Mouse (Mus musculus) frontal cortex, postnatal 36 days (tissue): Measurements from ENCODE around the gene Scrn1.

Experiments used
- DNase-seq, 2 experiments: peaks; one replicate each; pipeline ENCODE4 v3.0.0; 2022; ENCODE audit warnings: low spot score in 2 of 2

The Scrn1 gene

DNA sequence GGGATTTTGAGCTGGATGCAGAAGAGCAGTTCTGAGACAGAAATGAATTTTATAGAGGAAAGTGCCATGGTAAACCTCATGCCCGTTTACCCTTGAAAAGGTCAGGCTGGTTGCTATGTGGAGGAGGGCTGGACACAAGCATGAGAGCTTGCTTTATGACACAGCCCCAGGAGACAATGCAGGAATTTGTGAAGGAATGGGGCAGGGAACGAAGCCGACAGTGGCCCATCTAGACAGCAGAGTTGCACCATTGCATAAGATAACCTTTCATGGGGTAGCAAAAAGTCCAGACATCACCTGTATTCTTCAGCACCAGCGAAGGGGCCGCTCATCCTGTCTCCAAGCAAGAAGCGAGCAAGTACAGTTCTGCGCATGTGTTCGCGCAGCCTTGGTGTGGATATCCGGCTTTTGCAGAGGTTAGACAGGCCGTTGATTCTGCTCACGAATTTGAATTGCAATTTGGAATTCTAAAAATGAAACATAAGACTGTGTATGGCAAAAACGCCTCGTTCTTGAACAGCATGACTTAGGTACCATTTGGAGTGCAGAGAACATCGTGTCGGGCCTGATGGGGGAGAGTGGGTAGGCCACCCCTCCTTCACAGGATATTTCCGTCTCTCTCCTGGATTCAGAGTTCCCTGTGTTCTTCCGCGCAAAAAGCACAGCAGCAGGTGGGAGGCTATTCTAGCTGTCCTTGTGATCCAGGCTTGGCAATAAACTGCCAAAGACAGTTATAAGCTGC, 90.2 kb downstream of the Scrn1 start:
- DNase-seq: peak; percentile 74 to 75

DNA sequence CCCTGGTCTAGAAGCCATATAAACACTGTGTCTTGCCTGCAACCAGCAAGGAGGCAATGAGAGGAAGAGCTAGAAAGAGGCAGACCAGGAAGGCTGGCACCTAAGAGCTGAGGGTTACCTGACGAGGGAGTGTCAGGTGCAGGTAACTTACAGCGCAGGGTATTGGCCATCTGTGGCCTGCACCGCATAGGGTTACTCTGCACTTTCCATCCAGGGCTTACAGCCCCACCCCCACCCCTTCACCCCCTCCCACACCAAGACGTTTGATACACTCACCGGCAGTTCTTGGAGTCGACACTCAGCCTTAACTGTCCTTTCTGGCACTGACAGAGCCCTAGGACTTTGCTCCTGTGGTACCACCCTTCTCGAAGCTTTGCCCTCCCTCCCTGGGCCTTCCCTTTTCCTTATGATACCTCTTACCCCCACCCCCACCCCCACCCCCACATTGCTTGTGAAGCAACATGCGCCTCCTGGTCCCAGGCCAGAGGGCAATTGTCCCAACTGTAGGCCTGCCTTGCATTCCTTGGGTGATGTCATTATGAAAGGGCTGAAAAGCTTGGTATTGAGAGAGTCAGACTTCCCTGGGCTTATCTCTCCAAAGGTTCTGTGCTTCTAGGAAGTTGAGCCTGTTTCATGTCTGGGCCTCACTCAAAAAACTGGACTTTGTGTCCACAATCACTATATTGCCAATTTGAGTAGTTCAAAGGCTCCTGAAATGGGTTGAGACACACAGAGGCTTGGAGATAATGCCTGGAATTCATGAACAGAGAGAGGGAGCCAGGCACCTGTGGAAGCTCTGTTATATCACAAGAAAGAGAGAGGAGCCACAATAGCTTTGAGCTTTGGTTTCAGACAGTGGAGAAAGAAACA, 93.2 kb downstream of the Scrn1 start:
- DNase-seq: no peak

DNA sequence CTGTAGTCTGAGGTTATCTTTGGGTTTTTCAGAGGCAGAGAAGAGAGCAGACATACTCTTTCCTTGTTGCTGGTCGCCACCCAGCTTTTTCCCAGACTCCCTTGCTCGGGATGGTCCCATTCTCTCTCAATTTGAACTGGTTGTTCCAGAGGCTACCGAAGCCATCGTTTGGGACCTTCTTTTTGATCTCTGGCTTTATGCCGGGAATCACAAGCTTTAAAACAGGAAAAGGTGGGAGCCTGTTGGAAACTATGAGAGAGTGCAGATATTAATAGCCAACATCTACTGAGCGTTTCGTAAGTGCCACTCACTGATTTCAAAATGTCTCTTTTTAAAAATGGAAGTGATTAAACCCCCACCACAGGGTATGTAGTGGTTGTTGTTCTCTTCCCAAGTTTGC, 94.4 kb downstream of the Scrn1 start:
- DNase-seq: no peak

DNA sequence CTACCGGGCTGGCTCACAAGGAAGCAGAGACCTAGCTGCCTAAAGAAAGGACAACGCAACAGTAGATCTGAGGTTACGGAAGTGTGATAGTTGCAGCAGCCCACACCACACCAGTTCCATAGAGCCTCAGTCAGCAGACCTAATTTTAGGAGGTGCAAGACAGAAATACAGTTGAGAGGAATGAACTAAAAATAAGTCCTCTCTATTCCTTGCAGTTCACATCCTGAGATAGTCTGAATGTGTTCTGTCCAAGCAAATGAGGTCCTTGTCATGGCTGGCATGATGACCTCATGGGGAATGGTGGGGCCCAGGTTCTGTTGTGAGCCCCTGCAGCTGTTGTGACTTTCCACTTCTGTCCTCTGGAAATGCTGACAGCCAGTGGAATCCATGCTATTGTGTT, 98.9 kb downstream of the Scrn1 start:
- DNase-seq: no peak

DNA sequence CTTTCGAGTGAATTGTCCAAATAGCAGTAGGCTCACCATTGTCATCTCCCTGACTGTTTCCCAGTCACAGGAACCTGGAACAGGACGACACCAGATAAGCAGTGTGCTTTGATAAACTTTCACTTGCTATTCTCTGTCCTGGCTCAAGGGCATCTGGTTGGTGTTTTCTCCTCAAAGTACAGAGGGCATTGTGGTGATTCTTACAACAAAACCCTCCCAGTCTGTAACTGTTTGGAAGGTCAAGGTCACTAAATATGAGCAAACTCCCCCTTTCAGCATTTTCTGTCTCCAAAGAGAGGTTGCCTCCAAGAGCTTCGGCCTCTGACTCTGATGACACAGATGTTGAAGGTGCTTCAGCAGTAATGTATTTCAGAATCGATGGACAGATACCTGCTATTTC, 101.4 kb downstream of the Scrn1 start:
- no peak for DNase-seq

DNA sequence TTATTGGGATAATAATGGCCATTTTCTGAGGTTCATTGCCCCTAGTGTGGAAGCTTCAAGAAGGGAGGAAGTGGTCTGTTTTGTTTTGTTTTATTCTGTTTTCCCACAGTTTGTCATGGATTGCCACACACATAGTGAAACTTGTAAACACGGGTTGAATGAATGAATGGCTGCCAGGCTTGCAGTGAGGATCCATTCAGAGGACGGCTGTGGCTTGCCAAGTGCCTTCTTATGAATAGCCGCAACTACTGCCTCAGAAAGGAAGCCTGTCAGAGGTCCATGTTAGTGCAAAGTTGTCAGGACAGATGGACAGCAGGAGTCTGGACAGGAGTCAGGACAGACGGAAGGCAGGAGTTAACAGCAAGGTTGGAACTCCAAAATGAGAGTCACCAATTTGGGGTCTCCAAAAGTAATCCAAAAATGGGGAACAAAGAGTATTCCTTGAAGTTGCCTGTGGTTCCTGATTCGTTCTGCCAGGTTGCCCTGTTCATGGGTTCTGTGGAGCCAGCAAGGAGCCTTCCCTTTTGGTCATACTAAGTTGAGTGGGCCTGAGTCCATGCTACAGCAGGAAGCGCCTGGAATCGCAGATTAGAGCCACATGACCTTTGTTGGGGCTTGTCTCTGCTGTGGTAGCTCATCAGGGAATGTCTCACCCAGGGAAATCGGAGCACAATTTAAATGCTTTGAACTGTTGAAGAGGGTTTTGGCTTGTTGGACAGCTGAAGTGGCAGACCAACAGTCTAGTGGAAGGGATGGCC, 102.4 kb downstream of the Scrn1 start:
- DNase-seq: no peak

DNA sequence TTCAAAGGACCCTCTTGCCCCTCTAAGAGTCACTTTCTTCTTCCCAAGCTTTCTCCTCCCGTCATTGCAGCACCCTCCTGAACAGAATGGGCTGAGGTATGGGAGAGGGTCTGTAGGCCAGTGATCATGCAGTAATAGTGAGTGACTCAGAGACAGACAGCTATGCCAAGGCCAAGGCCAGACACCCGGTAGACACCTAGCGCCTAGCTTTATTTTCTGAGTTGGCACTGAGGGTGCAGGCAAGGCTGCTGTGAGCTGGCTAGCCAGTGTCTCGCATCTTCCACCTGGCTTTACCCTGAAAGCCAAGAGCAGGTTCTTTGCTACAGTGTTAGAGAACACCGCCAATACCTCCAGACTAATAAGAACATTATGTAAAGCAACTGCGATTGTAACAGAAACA, 103.5 kb downstream of the Scrn1 start:
- DNase-seq: no peak

DNA sequence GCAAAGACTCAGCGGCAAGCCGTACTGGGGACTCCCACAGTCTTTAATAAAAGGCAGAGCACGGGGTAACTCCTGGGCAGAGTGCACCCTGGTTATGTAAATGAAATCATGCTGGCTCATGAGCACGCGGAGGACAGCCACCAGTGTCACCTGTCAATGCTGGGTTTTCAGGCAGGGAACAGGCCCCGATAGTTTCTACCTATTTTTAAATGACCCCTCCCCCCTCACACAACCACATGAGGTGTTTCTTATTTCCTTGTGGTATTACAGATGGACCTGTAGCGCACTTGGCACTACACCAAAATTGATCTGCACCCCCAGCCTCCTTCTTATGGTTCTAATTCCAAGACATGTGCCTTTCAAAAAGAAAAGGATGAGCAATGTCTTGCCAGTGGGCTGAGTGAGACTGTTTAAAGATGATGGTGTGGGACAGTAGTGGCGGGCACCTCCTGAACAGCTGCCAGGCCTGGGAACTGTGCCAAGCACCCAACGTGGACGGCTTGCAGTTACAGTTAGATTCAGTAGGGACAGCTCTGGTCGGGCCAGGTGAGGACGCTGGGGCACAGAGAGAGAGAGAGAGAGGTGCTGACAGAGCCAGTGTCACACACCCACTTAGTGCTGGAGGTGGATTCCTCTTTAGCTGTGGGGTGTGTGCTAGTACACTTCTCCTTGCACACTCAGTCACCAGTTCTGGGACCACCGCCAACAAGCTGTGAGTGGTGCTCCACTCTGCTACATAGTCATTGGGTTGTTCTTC, 105.2 kb downstream of the Scrn1 start:
- DNase-seq: peak; percentile 63 to 71

DNA sequence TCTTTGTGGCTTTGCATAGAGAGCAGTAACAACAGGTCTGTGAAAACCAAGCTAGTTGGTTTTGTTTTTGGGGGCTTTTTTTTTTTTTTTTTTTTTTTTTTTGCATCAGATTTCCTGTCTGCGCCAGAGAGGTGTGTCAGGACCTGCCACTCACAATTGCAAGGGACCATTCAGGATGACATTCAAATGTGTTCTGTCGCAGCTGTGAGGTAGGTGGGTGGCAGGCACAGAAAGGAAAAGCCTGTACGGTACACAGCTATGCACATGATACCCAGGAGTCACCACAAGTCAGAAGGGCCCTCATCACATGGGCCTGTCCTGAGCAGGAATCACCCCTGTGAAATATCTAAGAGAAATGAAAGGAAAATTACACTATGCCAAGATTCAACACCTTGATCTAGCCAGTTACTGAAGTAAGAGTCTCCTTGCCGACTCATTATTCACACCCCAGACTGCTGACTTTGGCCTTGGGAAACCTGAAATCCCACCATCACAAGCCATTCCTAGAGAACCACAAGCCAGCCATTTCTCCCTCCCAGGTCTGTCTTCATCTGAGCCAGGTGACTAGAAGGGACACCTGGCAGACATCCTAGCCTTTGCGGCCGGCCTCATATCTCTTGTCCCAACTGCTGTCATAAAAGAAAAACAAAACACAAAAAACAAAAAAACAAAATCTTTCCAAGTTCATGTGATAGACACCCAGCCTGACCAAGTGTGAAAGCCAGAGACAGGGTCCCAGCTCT, 105.9 kb downstream of the Scrn1 start:
- DNase-seq: no peak

DNA sequence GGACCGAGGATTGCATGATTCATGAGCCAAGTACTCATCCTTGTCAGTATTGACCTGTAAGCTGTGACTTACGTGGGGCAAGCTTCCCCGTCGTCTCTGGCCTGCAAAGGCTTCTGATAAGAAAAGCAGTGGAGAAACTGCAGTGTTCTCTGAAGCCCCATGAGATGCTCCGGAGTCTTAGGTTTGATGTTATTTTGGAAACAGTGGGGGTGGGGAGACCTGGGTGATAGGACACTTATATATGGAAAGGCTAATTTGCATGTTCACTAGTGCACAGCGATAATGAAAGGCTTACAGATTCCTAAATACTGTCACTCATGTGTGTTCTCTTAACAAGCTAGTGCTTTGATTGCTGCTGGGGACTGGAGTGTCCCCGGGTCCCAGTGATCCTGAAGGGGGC, 106.6 kb downstream of the Scrn1 start:
- DNase-seq: no peak
